Mouse (Mus musculus): ENCODE data around the gene Dse.

The Dse gene

DNA sequence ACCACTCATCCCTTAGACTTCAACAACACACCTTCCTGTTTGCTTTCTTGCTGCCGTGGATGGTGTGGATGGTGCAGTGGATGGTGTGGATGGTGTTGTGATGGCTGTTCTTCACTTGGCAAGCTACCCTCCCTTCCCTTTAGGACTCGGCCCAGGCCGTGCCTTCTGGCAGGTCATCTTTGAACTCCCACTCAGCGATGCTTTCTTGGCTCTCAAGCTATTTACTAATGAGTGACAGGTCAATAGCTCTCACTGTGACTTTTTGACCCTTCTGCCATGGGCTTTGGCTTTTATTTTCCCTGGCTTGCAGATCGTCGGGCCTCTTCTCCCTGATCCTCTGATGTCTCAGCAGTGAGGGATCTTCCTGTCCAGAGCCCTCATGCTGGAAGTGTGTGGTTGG lies 71.1 kb downstream of the Dse start:
- no peak for DNase-seq (ENCODE audit: low spot score in 2 of 2)

DNA sequence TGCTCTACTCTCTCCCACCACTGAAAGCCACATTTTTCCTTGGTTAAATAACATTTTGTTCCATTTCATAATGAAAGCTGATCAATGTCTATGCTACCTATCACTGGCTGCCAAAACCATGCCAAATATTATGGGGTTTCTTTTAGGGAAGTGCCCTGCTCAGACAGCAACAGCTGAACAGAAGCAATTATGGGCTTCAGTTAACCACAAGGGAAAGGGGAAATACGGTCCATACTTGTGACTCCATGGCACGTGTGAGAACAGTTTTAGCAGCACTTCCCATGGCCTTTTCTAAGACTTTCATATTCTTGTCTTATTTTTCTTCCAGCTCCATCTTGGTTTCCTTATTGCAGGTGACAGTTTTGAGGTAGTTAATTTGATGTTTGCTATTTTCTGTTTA lies 76.2 kb downstream of the Dse start:
- DNase-seq (ENCODE audit: low spot score in 2 of 2) = no peak

- DNase-seq (ENCODE audit: low spot score in 2 of 2) = no peak
Measured at GRCm38 (mm10) chr10:34128391-34128790, 79.1 kb downstream of the Dse start.

- DNase-seq (ENCODE audit: low spot score in 2 of 2) = peak in 1 of 2 experiments; percentile 16
Measured at GRCm38 (mm10) chr10:34127392-34128378, 79.8 kb downstream of the Dse start, which contains the start of gene Calhm6. TSS of gene Calhm6 (minus strand) at chr10:34127984.

GRCm38 (mm10) chr10:34118421-34118820 lies 89.1 kb downstream of the Dse start:
- no peak for DNase-seq (ENCODE audit: low spot score in 2 of 2)

DNA sequence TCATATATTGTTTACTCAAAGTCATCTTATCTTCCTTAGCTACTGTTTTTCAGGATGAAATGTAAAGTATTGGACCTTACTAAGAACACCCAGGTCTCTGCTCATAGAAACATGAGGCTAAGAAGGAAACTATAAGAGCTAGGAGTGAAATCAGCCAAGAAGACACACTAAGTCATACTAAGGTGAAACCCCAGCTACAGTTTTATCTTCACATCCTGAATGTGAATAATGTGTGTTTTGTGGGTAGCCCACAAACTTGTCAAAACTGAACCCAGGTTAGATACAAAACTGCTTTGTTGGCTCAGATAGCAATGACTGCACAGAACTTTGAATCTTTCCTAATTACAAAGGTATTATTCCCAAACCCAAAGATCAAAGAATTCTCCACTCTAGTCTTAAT lies 89.7 kb downstream of the Dse start:
- DNase-seq (ENCODE audit: low spot score in 2 of 2) = no peak

DNA sequence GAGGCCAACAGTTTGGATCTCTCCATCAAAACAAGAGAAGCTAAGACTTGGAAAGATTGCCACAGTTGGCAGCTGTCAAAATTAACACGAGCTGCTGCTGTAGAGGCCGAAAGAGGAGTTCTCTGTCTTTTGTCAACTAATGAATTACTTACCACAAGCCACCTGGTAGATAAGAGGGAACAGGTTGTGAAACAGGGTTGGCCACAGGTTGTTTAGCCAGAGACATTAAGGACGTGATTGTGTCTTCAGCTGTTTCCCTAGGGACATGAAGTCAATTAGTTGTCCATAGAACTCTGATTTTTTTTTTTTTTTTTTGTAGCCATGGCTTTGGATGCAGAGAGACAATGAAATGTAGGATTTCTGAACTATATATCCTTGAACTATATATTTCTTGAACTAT lies 90.4 kb downstream of the Dse start:
- DNase-seq (ENCODE audit: low spot score in 2 of 2) = no peak

- DNase-seq (ENCODE audit: low spot score in 2 of 2) = no peak
Measured at GRCm38 (mm10) chr10:34111964-34112738, 95.4 kb downstream of the Dse start.

DNA sequence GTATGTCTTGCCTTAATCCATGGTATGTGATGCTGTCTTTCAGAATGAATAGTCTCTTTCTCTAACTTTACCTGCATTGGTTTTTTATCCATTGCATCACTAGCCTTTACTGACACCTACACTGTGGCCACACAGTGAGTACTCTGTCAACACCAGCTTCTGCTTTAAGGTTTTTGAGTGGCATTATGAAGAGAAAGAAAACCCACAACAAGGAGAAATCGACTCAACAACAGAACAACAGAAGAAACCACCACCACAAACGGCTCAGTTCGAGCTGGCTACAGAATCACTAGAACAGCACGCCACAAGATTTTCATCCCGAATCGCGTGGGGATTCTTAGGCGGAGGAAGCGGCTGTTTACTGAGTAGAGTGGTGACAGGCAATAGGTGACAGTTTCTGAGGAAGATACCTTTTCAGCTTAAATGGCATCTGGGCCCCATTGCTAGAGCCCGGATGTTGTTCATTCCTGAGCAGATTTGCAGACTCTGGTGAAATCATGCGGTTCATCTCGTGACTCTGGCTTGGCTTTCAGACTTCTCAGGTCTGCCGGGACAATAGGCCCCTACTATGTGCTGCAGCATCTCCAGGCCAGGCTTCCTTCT lies 96.6 kb downstream of the Dse start:
- DNase-seq (ENCODE audit: low spot score in 2 of 2) = no peak

All from cerebellum, postnatal 4 days (tissue).